Mouse (Mus musculus): ENCODE measurements at regions not wholly inside any gene's neighbourhood (a gene's known extent, or its start where the extent isn't known, plus 50 kb on each side); places are given as distances from the start of the nearest gene placed in this dataset.

- no peak for TF ChIP-seq TCF12 (IDR thresholded peaks at IDR 0.05; ENCODE audit: insufficient read depth, poor library complexity, severe bottlenecking)
- no peak for TF ChIP-seq USF1 (IDR thresholded peaks at IDR 0.05; ENCODE audit: low read depth)
- TF ChIP-seq POLR2A (IDR thresholded peaks at IDR 0.05; ENCODE audit: insufficient read length, low read depth) = no peak
- no peak for TF ChIP-seq E2F4 (IDR thresholded peaks at IDR 0.05; ENCODE audit: insufficient read depth)
- no peak for TF ChIP-seq SRF (IDR thresholded peaks at IDR 0.05; ENCODE audit: control insufficient read depth, insufficient read length, low read depth)
- TF ChIP-seq CEBPB (IDR thresholded peaks at IDR 0.05; ENCODE audit: insufficient read depth, poor library complexity, severe bottlenecking) = no peak
- TF ChIP-seq POLR2AphosphoS2 (IDR thresholded peaks at IDR 0.05; ENCODE audit: insufficient read length, low read depth) = no peak
- no peak for TF ChIP-seq MAX (IDR thresholded peaks at IDR 0.05; ENCODE audit: low read depth)
- TF ChIP-seq REST (IDR thresholded peaks at IDR 0.05; ENCODE audit: insufficient read depth, insufficient read length) = no peak
- TF ChIP-seq MYOD1 (IDR thresholded peaks at IDR 0.05; ENCODE audit: control insufficient read depth in 1 of 3, insufficient read length in 2 of 3, low read depth in 2 of 3) = no peak
- TF ChIP-seq MYOG (IDR thresholded peaks at IDR 0.05; ENCODE audit: control insufficient read depth in 1 of 3, insufficient read depth in 1 of 3, insufficient read length in 2 of 3, low read depth in 2 of 3) = no peak
- TF ChIP-seq TCF3 (IDR thresholded peaks at IDR 0.05; ENCODE audit: insufficient read length, low read depth) = no peak
- H3ac ChIP-seq (ENCODE audit: control insufficient read depth, insufficient read length) = no peak overlapping the region
- H3K79me2 ChIP-seq (ENCODE audit: control insufficient read depth, insufficient read depth) = no peaks in the 10 kb centered on the region
- no peaks in the 10 kb centered on the region for H3K36me3 ChIP-seq (ENCODE audit: control insufficient read depth, insufficient read depth)
- H3K4me2 ChIP-seq (ENCODE audit: low read depth) = no peak overlapping the region
- H3K4me3 ChIP-seq = no peak overlapping the region
- H3K27me3 ChIP-seq (ENCODE audit: control insufficient read depth, insufficient read depth, insufficient read length) = no peaks in the 10 kb centered on the region
These were observed 55.4 kb upstream of the Mgmt start for GRCm38 (mm10) chr7:136838971-136839370.

- Histone ChIP-seq H3ac (ENCODE audit: control insufficient read depth, insufficient read length) (no peak overlapping the region), H3K4me3 (no peak overlapping the region), H3K4me2 (ENCODE audit: low read depth) (no peak overlapping the region), H3K79me2 (ENCODE audit: control insufficient read depth, insufficient read depth) (no peaks in the 10 kb centered on the region), H3K27me3 (ENCODE audit: control insufficient read depth, insufficient read depth, insufficient read length) (no peaks in the 10 kb centered on the region), H3K36me3 (ENCODE audit: control insufficient read depth, insufficient read depth) (no peaks in the 10 kb centered on the region)
- TF ChIP-seq E2F4 (IDR thresholded peaks at IDR 0.05; ENCODE audit: insufficient read depth) (no peak), MYOG (IDR thresholded peaks at IDR 0.05; ENCODE audit: control insufficient read depth in 1 of 3, insufficient read depth in 1 of 3, insufficient read length in 2 of 3, low read depth in 2 of 3) (no peak), SRF (IDR thresholded peaks at IDR 0.05; ENCODE audit: control insufficient read depth, insufficient read length, low read depth) (no peak), USF1 (IDR thresholded peaks at IDR 0.05; ENCODE audit: low read depth) (no peak), POLR2AphosphoS2 (IDR thresholded peaks at IDR 0.05; ENCODE audit: insufficient read length, low read depth) (no peak), TCF3 (IDR thresholded peaks at IDR 0.05; ENCODE audit: insufficient read length, low read depth) (no peak), CEBPB (IDR thresholded peaks at IDR 0.05; ENCODE audit: insufficient read depth, poor library complexity, severe bottlenecking) (no peak), MYOD1 (IDR thresholded peaks at IDR 0.05; ENCODE audit: control insufficient read depth in 1 of 3, insufficient read length in 2 of 3, low read depth in 2 of 3) (no peak), TCF12 (IDR thresholded peaks at IDR 0.05; ENCODE audit: insufficient read depth, poor library complexity, severe bottlenecking) (no peak), REST (IDR thresholded peaks at IDR 0.05; ENCODE audit: insufficient read depth, insufficient read length) (no peak)
These were observed 54.2 kb upstream of the Mgmt start for GRCm38 (mm10) chr7:136840224-136840623.

GRCm38 (mm10) chr7:136842751-136843150, 51.7 kb upstream of the Mgmt start:
- Histone ChIP-seq H3ac (ENCODE audit: control insufficient read depth, insufficient read length) (no peak overlapping the region), H3K79me2 (ENCODE audit: control insufficient read depth, insufficient read depth) (no peaks in the 10 kb centered on the region), H3K36me3 (ENCODE audit: control insufficient read depth, insufficient read depth) (no peaks in the 10 kb centered on the region), H3K27me3 (ENCODE audit: control insufficient read depth, insufficient read depth, insufficient read length) (no peaks in the 10 kb centered on the region), H3K4me3 (no peak overlapping the region), H3K4me2 (ENCODE audit: low read depth) (no peak overlapping the region)
- TF ChIP-seq CEBPB (IDR thresholded peaks at IDR 0.05; ENCODE audit: insufficient read depth, poor library complexity, severe bottlenecking) (no peak), REST (IDR thresholded peaks at IDR 0.05; ENCODE audit: insufficient read depth, insufficient read length) (no peak), SRF (IDR thresholded peaks at IDR 0.05; ENCODE audit: control insufficient read depth, insufficient read length, low read depth) (no peak)

- no peaks in the 10 kb centered on the region for H3K27me3 ChIP-seq (ENCODE audit: control insufficient read depth, insufficient read depth, insufficient read length)
- no peaks in the 10 kb centered on the region for H3K79me2 ChIP-seq (ENCODE audit: control insufficient read depth, insufficient read depth)
- TF ChIP-seq CEBPB (IDR thresholded peaks at IDR 0.05; ENCODE audit: insufficient read depth, poor library complexity, severe bottlenecking) = no peak
- no peak for TF ChIP-seq POLR2AphosphoS2 (IDR thresholded peaks at IDR 0.05; ENCODE audit: insufficient read length, low read depth)
- no peak for TF ChIP-seq MYOG (IDR thresholded peaks at IDR 0.05; ENCODE audit: control insufficient read depth in 1 of 3, insufficient read depth in 1 of 3, insufficient read length in 2 of 3, low read depth in 2 of 3)
- no peak for TF ChIP-seq REST (IDR thresholded peaks at IDR 0.05; ENCODE audit: insufficient read depth, insufficient read length)
- no peak for TF ChIP-seq E2F4 (IDR thresholded peaks at IDR 0.05; ENCODE audit: insufficient read depth)
- TF ChIP-seq MAX (IDR thresholded peaks at IDR 0.05; ENCODE audit: low read depth) = no peak
- no peak for TF ChIP-seq MYOD1 (IDR thresholded peaks at IDR 0.05; ENCODE audit: control insufficient read depth in 1 of 3, insufficient read length in 2 of 3, low read depth in 2 of 3)
- TF ChIP-seq TCF3 (IDR thresholded peaks at IDR 0.05; ENCODE audit: insufficient read length, low read depth) = no peak
- TF ChIP-seq SRF (IDR thresholded peaks at IDR 0.05; ENCODE audit: control insufficient read depth, insufficient read length, low read depth) = no peak
These were observed 50.1 kb upstream of the Mgmt start for GRCm38 (mm10) chr7:136844282-136844681.

More at GRCm38 (mm10) chr7:136844282-136844681, 50.1 kb upstream of the Mgmt start:
- Histone ChIP-seq H3K4me2 (ENCODE audit: low read depth) (no peak overlapping the region), H3K4me3 (no peak overlapping the region), H3ac (ENCODE audit: control insufficient read depth, insufficient read length) (no peak overlapping the region), H3K36me3 (ENCODE audit: control insufficient read depth, insufficient read depth) (no peaks in the 10 kb centered on the region)

All from myocyte (in vitro differentiated cells).